Comparison of ENCODE assay signal across 12 mouse cellular contexts in genomic region chr7:135551547-135551946, GRCm38 (mm10). TPM values are rescaled to one million over a fixed set of nuclear protein-coding genes. Genes with fewer than 3 reads are reported as not detected.
DNase-seq lines count a peak whose midpoint lies in the region; ATAC-seq lines count a peak whose summit lies in the region.
"Had no signal": no experiment of that assay in that cellular context is flagged by ENCODE, and none has a peak within 500 bp of the region (broad histone marks: within the 10 kb centered on the region; RNA-seq: fewer than 3 reads in every experiment).

No protein-coding gene starts in this region.

- H3K27ac ChIP-seq in limb, embryonic 10.5 days: no peak overlapping the region
- H3K27ac ChIP-seq in midbrain, embryonic 14.5 days (replicated peaks; ENCODE audit: low read depth, low read length): no peak overlapping the region
- H3K27ac ChIP-seq: embryonic facial prominence, embryonic 12.5 days had no signal

- no peaks in the 10 kb centered on the region for H3K4me1 ChIP-seq in limb, embryonic 10.5 days
- no peaks in the 10 kb centered on the region for H3K4me1 ChIP-seq in midbrain, embryonic 14.5 days (ENCODE audit: control insufficient read depth, insufficient read depth, low read length)

- DNase-seq in ovary, adult 18-20 months (ENCODE audit: low spot score): peak; percentile 75
- no peak for DNase-seq in ovary, postnatal 10 days (ENCODE audit: low spot score)
- DNase-seq in gastrocnemius, postnatal 10 days: peak; percentile 56
- peak; percentile 59 for DNase-seq in heart, postnatal 4 days
- DNase-seq in limb, embryonic 10.5 days (ENCODE audit: low spot score): no peak
- DNase-seq in spleen, adult 12 weeks (ENCODE audit: low spot score): no peak
- no peak for DNase-seq in midbrain, embryonic 14.5 days
- DNase-seq in spleen, adult 18-20 months: no peak
- DNase-seq: cerebellum, adult 11-12 months had no signal

- WGBS in limb, embryonic 10.5 days: 92% methylated on average over 1 of the region's 1 CpGs
- 71% methylated on average over 1 of the region's 1 CpGs for WGBS in midbrain, embryonic 14.5 days

- no peak overlapping the region for H3K4me2 ChIP-seq in midbrain, embryonic 14.5 days (ENCODE audit: low read length)
- H3K4me2 ChIP-seq: embryonic facial prominence, embryonic 12.5 days; liver, embryonic 11.5 days had no signal

- H3K4me3 ChIP-seq in limb, embryonic 10.5 days: no peak overlapping the region
- H3K4me3 ChIP-seq in midbrain, embryonic 14.5 days (replicated peaks; ENCODE audit: low read depth, low read length): no peak overlapping the region
- H3K4me3 ChIP-seq: embryonic facial prominence, embryonic 12.5 days had no signal

- no peak for ATAC-seq in midbrain, embryonic 14.5 days (ENCODE audit: low FRiP score, low TSS enrichment)

- H3K36me3 ChIP-seq in limb, embryonic 10.5 days: no peaks in the 10 kb centered on the region
- H3K36me3 ChIP-seq in midbrain, embryonic 14.5 days (ENCODE audit: control insufficient read depth, insufficient read depth, low read length): no peaks in the 10 kb centered on the region
- H3K36me3 ChIP-seq: embryonic facial prominence, embryonic 12.5 days had no signal

- no peaks in the 10 kb centered on the region for H3K9me3 ChIP-seq in limb, embryonic 10.5 days (replicated peaks)
- no peaks in the 10 kb centered on the region for H3K9me3 ChIP-seq in midbrain, embryonic 14.5 days (ENCODE audit: control insufficient read depth, low read length)
- H3K9me3 ChIP-seq: embryonic facial prominence, embryonic 12.5 days had no signal

- no peak overlapping the region for H3K9ac ChIP-seq in midbrain, embryonic 14.5 days (replicated peaks; ENCODE audit: low read length)
- H3K9ac ChIP-seq: embryonic facial prominence, embryonic 12.5 days had no signal

- no peaks in the 10 kb centered on the region for H3K27me3 ChIP-seq in limb, embryonic 10.5 days (ENCODE audit: low read depth, poor library complexity, severe bottlenecking)
- H3K27me3 ChIP-seq in midbrain, embryonic 14.5 days (ENCODE audit: control insufficient read depth, insufficient read depth, low read length): no peaks in the 10 kb centered on the region
- H3K27me3 ChIP-seq: embryonic facial prominence, embryonic 12.5 days had no signal

RNA-seq across cellular contexts. Expression of gene Ptpre, which starts 14.3 kb away (rescaled TPM):
- 10 to 100 TPM in 1 of 2 experiments, 1 to 10 TPM in 1; 8.2 to 10.6 TPM for total RNA-seq in gastrocnemius, postnatal 10 days (2021)
- 1 to 10 TPM; 6.0 to 6.4 TPM for total RNA-seq in heart, postnatal 4 days (2021)
- 0.58 and 0.64 TPM in 2 replicates for polyA plus RNA-seq in limb, embryonic 10.5 days (2016; fragmentation: Nextera tagmentation; extraction: Ambion mirVana)
- 5.0 and 6.7 TPM in 2 replicates for polyA plus RNA-seq in midbrain, embryonic 14.5 days (2014; fragmentation: Nextera tagmentation; extraction: Ambion mirVana)

RNA-seq across cellular contexts. Expression of gene Clrn3, which starts 23.1 kb away (rescaled TPM):
- not detected for total RNA-seq in gastrocnemius, postnatal 10 days (2021)
- total RNA-seq in heart, postnatal 4 days (2021): not detected
- polyA plus RNA-seq in limb, embryonic 10.5 days (2016; fragmentation: Nextera tagmentation; extraction: Ambion mirVana): not detected in 2 replicates
- not detected in 2 replicates for polyA plus RNA-seq in midbrain, embryonic 14.5 days (2014; fragmentation: Nextera tagmentation; extraction: Ambion mirVana)
- total RNA-seq: layer of hippocampus, postnatal 25 days had no signal
- polyA plus RNA-seq: embryonic facial prominence, embryonic 12.5 days had no signal

Comparison
In these comparisons a context has a peak if more than half of its experiments do, and no peak if none do; other contexts are left out.
1. DNase-seq: peak in ovary, adult 18-20 months (single experiment), gastrocnemius, postnatal 10 days (single experiment) and heart, postnatal 4 days (single experiment); none in ovary, postnatal 10 days (single experiment), limb, embryonic 10.5 days (single experiment), spleen, adult 12 weeks (single experiment), midbrain, embryonic 14.5 days (single experiment) and spleen, adult 18-20 months (0 of 2).